Mouse (Mus musculus) cerebellum, postnatal 14 days (tissue): Measurements from ENCODE around the gene Usp17le.
"Not testable (repeated sequence)": the region's sequence is repeated elsewhere in the genome, so short reads cannot be mapped to it uniquely, and the experiment has no call there.

Experiments used
- DNase-seq, 2 experiments: peaks; one replicate each; pipeline ENCODE4 v3.0.0; 2021; ENCODE audit warnings: mixed read lengths in 2 of 2

The Usp17le gene

GRCm38 (mm10) chr7:104777370-104777769 is at the start of gene Usp17le:
Usp17le (minus strand) TSS chr7:104777470.
- DNase-seq: not testable (repeated sequence)

GRCm38 (mm10) chr7:104810335-104810734 is 33.1 kb upstream of the Usp17le start:
- not testable (repeated sequence) for DNase-seq

GRCm38 (mm10) chr7:104790796-104791195 is 13.5 kb upstream of the Usp17le start:
- DNase-seq: no peak
